In the genomic region with DNA sequence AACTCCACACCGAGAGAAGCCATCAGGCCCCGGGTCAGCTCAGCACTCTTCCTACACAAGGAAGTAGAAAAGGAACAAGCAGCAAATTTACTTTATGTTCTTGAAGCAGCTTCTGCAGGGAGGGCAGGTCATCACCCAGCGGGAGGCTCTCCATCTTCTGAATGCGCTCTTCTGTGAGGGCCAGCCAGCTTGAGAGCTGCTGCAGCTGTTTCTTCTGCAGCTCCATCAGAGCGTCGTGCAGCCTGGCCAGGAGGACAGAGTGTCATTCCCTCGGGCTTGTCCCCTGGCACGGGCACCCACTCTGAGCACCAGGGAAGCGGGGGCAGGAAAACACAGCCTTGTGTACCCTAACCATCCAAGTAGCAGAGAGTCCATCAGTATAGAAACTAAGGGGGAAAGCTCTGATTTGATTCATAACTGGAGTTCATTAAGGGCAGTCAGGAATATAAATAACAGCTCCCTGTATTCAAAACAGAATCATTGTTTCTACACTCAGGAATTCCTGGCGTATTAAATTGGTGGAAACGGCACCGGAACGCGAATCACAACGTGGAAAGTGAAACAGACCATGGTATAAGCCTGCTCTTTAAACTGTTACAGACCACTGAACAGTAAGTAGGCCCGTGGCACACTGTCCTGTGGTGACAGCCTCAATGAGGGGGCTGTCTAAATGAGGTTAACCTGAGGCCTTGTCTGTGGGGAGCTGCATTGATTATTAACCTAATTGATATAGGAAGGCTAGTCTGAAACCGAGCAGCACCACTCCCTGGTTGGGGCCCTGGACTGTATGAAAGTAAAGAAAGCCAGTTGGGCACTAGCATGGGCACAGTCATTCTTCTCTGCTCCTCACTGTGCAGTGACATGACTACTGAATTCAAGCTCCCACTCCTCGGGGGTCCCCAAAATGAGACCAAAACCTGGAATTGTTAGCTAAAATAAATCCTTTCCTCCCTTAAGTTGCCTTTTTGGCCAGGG, we compare ENCODE assay signal across 9 mouse cellular contexts.
DNase-seq lines count a peak whose midpoint lies in the region; ATAC-seq lines count a peak whose summit lies in the region.
"Had no signal": no experiment of that assay in that cellular context is flagged by ENCODE, and none has a peak within 500 bp of the region (broad histone marks: within the 10 kb centered on the region; RNA-seq: fewer than 3 reads in every experiment).

No protein-coding gene starts in this region.

- H3K9me3 ChIP-seq in hindbrain, embryonic 13.5 days: no peaks in the 10 kb centered on the region

- H3K36me3 ChIP-seq in hindbrain, embryonic 13.5 days: peaks cover 12% of the 10 kb centered on the region

- WGBS in hindbrain, embryonic 13.5 days: 38% methylated on average over 18 of the region's 18 CpGs

- no peak overlapping the region for H3K4me3 ChIP-seq in hindbrain, embryonic 13.5 days
- H3K4me3 ChIP-seq: erythroblast, embryonic 14.5 days had no signal

- peak; percentile 69; the same call in 1 of the 2 replicates for ATAC-seq in hindbrain, embryonic 13.5 days (ENCODE audit: low FRiP score)

- H3K27me3 ChIP-seq in hindbrain, embryonic 13.5 days: no peaks in the 10 kb centered on the region

- H3K4me2 ChIP-seq in hindbrain, embryonic 13.5 days: no peak overlapping the region

- 0 out of 2 replicates have a peak overlapping the region, but pooled peaks have one; percentile 44 for H3K27ac ChIP-seq in hindbrain, embryonic 13.5 days

- H3K9ac ChIP-seq in hindbrain, embryonic 13.5 days: no peak overlapping the region

- peaks cover 14% of the 10 kb centered on the region for H3K4me1 ChIP-seq in hindbrain, embryonic 13.5 days (replicated peaks)

- peak; percentile 23 to 45 for DNase-seq in adrenal gland, adult (ENCODE audit: inconsistent age in 2 of 2, low spot score in 1 of 2)
- DNase-seq in adrenal gland, postnatal 14 days: no peak
- DNase-seq in Muller cell, postnatal 12 days (ENCODE audit: inconsistent ontology term): peak; percentile 74
- peak; percentile 35 to 37 for DNase-seq in lung, adult 18-20 months
- no peak for DNase-seq in yolk sac, embryonic 10.5 days (ENCODE audit: low spot score)
- DNase-seq in cerebellum, adult 9-11 months: no peak
- no peak for DNase-seq in thymus, postnatal 0 days (ENCODE audit: low spot score)

Comparison
In these comparisons a context has a peak if more than half of its experiments do, and no peak if none do; other contexts are left out.
1. DNase-seq: peak in adrenal gland, adult (2 of 2), Muller cell, postnatal 12 days (single experiment) and lung, adult 18-20 months (2 of 2); none in adrenal gland, postnatal 14 days (single experiment), yolk sac, embryonic 10.5 days (single experiment), cerebellum, adult 9-11 months (single experiment) and thymus, postnatal 0 days (single experiment).